Mouse (Mus musculus): ENCODE measurements around the gene Ttl. TPM values are rescaled to one million over a fixed set of nuclear protein-coding genes. Genes with fewer than 3 reads are reported as not detected.

Ttl gene
- total RNA-seq, 2 experiments from 2014 or later = 45.0 to 49.2 TPM

Other genes starting within 250 kb of the Ttl start
- gene Tmem87b, start 247.8 kb upstream of the Ttl start, total RNA-seq (2021) = 10 to 100 TPM; 29.8 to 34.7 TPM
- 1 to 10 TPM; 1.9 to 2.3 TPM for gene Fbln7, start 203.0 kb upstream of the Ttl start, total RNA-seq (2021)
- gene Zc3h8, start 121.9 kb upstream of the Ttl start, total RNA-seq (2021) = 1 to 10 TPM; 4.3 to 5.5 TPM
- gene Zc3h6, start 98.5 kb upstream of the Ttl start, total RNA-seq (2021) = 10 to 100 TPM; 12.1 to 14.5 TPM
- gene Gm10762, start 98.2 kb upstream of the Ttl start, total RNA-seq (2021) = 10 to 100 TPM in 1 of 2 experiments, 1 to 10 TPM in 1; 7.5 to 11.0 TPM
- gene Vinac1, start 17.8 kb upstream of the Ttl start, total RNA-seq (2021) = under 1 TPM; 0.09 to 0.17 TPM
- gene Polr1b, start 35.1 kb downstream of the Ttl start, total RNA-seq (2021) = 10 to 100 TPM; 16.1 to 17.8 TPM
- 10 to 100 TPM; 11.8 to 13.5 TPM for gene Chchd5, start 63.8 kb downstream of the Ttl start, total RNA-seq (2021)
- gene Slc20a1, start 132.8 kb downstream of the Ttl start, total RNA-seq (2021) = 100 to 1,000 TPM; 110 to 130 TPM
- 1 to 10 TPM; 1.3 to 2.1 TPM for gene Ckap2l, start 231.3 kb downstream of the Ttl start, total RNA-seq (2021)
- gene Il1a, start 244.0 kb downstream of the Ttl start, total RNA-seq (2021) = under 1 TPM; 0.48 to 0.76 TPM